Mouse (Mus musculus): ENCODE data around the gene Prelid3b.

Prelid3b gene

DNA sequence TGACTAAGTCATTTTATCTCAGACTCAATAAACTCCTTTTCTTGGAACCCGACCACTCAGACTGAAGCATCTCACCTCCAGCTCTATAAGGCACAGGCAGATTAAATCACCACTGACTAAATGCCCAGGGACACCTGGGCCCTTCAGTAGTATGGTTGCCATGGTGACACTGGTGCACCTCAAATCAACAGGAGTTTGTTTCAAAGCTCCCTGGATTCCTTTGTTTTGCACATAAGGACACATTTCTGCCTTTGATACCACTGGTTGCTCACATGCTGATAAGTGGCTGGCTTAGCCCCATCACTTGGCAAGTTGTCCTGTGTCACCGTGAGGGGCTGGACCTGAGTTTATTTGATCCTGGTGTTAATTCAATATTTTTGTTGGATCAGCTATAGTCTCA is 13.5 kb downstream of the Prelid3b start:
- DNase-seq: no peak

DNA sequence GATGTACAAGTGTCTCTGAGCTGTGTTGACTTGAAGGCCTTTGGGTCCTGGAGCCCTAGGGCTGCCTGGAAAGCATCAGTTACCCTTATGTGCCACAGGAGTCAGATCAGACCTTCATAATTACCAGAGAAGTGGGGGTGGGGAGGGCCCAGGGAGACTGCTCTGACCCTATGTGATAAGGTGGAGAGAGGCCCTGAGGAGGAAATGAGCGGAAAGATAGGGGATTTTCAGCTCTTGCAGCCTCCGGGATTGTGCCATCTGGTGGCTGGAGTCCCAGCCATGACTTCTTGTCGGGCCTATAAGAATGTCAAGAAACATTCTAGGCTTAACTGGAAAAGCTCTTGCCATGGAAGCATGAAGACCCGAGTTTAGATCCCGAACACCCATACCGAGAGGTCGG is 19.2 kb downstream of the Prelid3b start:
- no peak for DNase-seq

DNA sequence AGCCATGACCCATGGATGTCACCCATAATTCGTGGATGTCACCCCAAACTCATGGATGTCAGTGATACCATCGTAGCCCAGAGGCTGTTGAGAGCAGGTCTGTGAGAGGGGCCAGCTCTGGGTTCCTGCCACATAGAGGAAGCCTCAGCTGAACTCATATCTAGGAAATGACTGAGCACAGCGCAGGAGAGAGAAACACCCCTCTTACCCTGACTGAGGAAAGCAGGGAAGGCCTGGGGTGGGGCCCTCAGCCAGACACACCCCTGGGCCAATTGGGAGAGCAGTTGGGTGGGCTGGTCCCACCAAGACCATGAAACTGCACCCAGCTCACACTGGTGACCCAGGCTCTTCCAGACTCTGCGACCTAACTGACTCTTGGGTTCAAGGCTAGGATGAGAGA is 22.5 kb downstream of the Prelid3b start, which contains the start of gene Tubb1:
Gene Tubb1 (plus strand): TSS at position 343 of the 400 bp plus-strand sequence.
- DNase-seq: no peak

- DNase-seq: no peak
Measured at GRCm38 (mm10) chr2:174448405-174448804, 24.5 kb downstream of the Prelid3b start.

- no peak for DNase-seq
Measured at GRCm38 (mm10) chr2:174446905-174447304, 26.0 kb downstream of the Prelid3b start.

- DNase-seq: no peak
Measured at GRCm38 (mm10) chr2:174446492-174446891, 26.4 kb downstream of the Prelid3b start.

DNA sequence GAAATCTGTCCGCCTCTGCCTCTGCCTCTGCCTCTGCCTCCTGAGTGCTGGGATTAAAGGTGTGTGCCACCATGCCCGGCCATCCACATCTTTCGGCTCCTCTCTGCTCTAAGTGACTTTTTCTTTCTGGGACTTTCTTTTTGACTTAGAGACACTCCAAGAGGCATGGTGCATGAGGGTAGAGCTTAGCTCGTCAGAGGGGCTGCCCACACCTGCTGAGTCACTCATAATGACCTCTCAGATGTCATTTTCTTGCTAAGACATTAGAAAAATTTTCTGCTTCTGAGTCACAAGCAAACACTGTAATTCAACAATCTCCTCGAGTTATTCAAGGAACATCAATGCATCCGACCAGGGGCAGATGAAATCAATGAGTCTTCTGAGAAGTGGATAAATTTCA is 27.9 kb downstream of the Prelid3b start:
- no peak for DNase-seq

GRCm38 (mm10) chr2:174444359-174444758 is 28.5 kb downstream of the Prelid3b start:
- DNase-seq: no peak

DNA sequence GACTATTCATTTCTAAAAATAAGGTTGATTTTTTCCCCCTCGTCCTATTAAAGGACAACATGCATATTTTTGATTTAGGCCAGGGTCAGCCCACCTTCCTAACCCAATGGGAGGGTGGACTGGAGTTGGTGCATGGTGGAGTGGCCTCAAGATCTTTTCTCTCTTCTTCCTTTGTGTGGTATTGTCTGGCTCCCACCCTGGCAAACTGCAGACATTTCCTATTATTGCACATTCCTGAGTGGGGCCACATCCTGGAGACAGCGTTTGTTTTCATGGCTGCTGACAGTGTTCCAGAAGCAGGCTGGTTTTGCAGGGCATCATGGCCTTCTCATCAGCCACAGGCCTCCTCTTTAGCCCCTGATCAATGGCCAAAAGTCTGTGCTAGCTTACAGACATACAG is 29.8 kb downstream of the Prelid3b start:
- DNase-seq: no peak

- DNase-seq: no peak
Measured at GRCm38 (mm10) chr2:174442460-174442859, 30.4 kb downstream of the Prelid3b start.

GRCm38 (mm10) chr2:174441898-174442297 is 31.0 kb downstream of the Prelid3b start:
- DNase-seq: no peak

- no peak for DNase-seq
Measured at GRCm38 (mm10) chr2:174439961-174440360, 32.9 kb downstream of the Prelid3b start.

GRCm38 (mm10) chr2:174439450-174439838 is 33.4 kb downstream of the Prelid3b start:
- DNase-seq: no peak

GRCm38 (mm10) chr2:174438737-174439449 is 34.0 kb downstream of the Prelid3b start, which contains the start of gene Ctsz:
Gene Ctsz, minus strand, starts transcription at chr2:174439039.
- peak; percentile 48 for DNase-seq

- DNase-seq: no peak
Measured at GRCm38 (mm10) chr2:174438181-174438580, 34.7 kb downstream of the Prelid3b start.

DNA sequence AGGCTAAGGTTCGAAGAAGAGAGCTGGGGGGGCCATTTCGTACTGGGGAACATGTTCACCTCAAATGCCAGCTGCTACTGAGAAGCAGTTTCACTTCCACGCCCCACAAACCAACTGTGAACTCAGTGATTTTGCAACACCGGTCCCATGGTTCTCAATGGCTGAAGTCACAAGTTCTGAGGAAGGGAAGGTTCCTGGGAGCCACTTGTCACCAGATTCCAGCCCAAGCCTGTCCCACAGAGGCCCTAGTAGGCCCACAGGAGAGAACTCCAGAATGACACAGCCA is 35.2 kb downstream of the Prelid3b start:
- no peak for DNase-seq

GRCm38 (mm10) chr2:174436916-174437696 is 35.8 kb downstream of the Prelid3b start:
- no peak for DNase-seq

DNA sequence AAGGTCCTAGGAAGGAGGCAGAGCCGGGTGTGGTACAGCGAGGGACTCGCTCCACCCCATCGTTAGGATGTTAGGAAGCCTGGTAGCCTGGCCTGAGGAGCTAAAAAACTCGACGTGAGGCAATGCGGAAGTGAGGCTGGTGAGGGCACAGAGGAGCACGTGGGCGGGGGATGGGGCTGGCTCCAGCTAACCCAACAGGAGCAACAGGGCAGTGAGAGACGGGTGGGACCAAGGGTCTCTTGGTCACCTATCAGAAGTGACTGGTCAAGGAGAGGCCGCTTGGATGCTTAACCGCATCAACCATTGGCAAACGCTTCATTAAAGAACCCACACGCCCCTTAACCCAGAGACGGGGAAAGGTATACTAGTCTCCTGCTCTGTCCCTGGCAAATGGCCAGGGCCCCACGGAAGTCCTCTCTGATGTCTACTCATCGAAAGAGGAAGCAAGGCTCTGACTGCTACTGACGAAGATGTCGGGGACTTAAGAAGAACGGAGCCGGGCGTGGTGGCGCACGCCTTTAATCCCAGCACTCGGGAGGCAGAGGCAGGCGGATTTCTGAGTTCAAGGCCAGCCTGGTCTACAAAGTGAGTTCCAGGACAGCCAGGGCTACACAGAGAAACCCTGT is 36.7 kb downstream of the Prelid3b start:
- no peak for DNase-seq

DNA sequence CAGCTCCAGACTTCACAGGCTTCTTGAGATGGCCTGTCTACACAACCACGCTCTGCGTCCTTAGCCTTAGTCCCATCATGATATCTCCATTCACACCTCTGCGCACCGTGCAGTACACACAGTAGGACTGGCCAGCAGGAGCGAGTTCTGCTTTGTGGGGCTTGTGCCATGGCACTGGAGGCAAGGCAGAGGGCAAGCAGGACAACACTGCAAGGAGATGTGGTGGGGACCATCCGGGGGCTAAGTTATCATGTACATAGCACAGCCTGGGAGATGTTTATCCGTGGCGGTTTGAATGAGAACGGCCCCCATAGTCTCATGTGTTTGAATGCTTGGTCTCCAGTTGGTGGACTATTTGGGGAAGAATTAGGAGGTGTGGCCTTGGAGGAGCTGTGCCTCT is 37.9 kb downstream of the Prelid3b start:
- no peak for DNase-seq

GRCm38 (mm10) chr2:174428996-174429591 is 43.8 kb downstream of the Prelid3b start:
- DNase-seq: no peak

GRCm38 (mm10) chr2:174428076-174428835 is 44.6 kb downstream of the Prelid3b start:
- DNase-seq: no peak

GRCm38 (mm10) chr2:174426856-174427255 is 46.0 kb downstream of the Prelid3b start:
- no peak for DNase-seq

Data from right cerebral cortex, adult 18-20 months (tissue).